Mouse (Mus musculus) forebrain, postnatal 0 days (tissue): ENCODE data around the gene Nrp1. TPM values are rescaled to one million over a fixed set of nuclear protein-coding genes. Genes with fewer than 3 reads are reported as not detected.

Source experiments
- ATAC-seq: fragments of 200-750 bp; cut with Nextera tagmentation; 2 replicates; pipeline ENCODE4 v1.8.0; 2017; ENCODE audit warnings: mild to moderate bottlenecking, moderate library complexity
- DNase-seq: peaks from one replicate; pipeline ENCODE4 v3.0.0-alpha.2; 2015
- H3K27ac ChIP-seq: fragments of 300-500 bp; sonication (generic); 2 replicates; pipeline ENCODE4 v1.5.1; 2014; ENCODE audit warnings: low read depth, mild to moderate bottlenecking, antibody characterized with exemption, low read length, moderate library complexity, mixed read lengths
- H3K27me3 ChIP-seq: fragments of 300-500 bp; sonication (generic); 2 replicates; pipeline ENCODE4 v1.6.1; 2014; ENCODE audit warnings: mild to moderate bottlenecking, low read length, mixed read lengths; ENCODE audit not compliant: insufficient read depth
- H3K36me3 ChIP-seq: fragments of 300-500 bp; sonication (generic); 2 replicates; pipeline ENCODE4 v1.6.1; 2014; ENCODE audit warnings: mild to moderate bottlenecking, moderate library complexity; ENCODE audit not compliant: insufficient read depth
- H3K4me1 ChIP-seq: fragments of 300-500 bp; sonication (generic); 2 replicates; pipeline ENCODE4 v1.6.1; 2014; ENCODE audit warnings: antibody characterized with exemption; ENCODE audit not compliant: insufficient read depth
- H3K4me2 ChIP-seq: fragments of 300-500 bp; sonication (generic); 2 replicates; pipeline ENCODE4 v1.6.1; 2014; ENCODE audit warnings: low read depth, mild to moderate bottlenecking, moderate library complexity
- H3K4me3 ChIP-seq: fragments of 300-500 bp; sonication (generic); 2 replicates; pipeline ENCODE4 v1.5.1; 2014; ENCODE audit warnings: low read depth, low read length, mixed read lengths
- H3K9ac ChIP-seq: fragments of 300-500 bp; sonication (generic); 2 replicates; pipeline ENCODE4 v1.6.1; 2014; ENCODE audit warnings: mild to moderate bottlenecking
- H3K9me3 ChIP-seq: fragments of 300-500 bp; sonication (generic); 2 replicates; pipeline ENCODE4 v1.6.1; 2016; ENCODE audit warnings: low read length
- CTCF ChIP-seq: sonication (generic); IDR thresholded peaks from 2 replicates; pipeline ENCODE4 v1.5.1; 2016; ENCODE audit warnings: antibody characterized with exemption, control low read depth, low read depth
- WGBS: fragments of 180-500 bp; shearing (Covaris S2); extraction: QIAGEN DNeasy Blood & Tissue Kit; methylation state at CpG from one replicate; pipeline ENCODE4 v1.1.7; 2014; 5-methylcytosine and 5-hydroxymethylcytosine counted together
- polyA plus RNA-seq: library from polyadenylated mRNA; unstranded; fragments of >200 nt; fragmentation: Nextera tagmentation; extraction: Ambion mirVana; gene quantifications from 2 replicates; pipeline ENCODE4 v1.2.1, GENCODE M21; 2015
- total RNA-seq: library from RNA; depleted of rRNA; stranded (reverse); fragments of >200 nt; gene quantifications from 2 replicates; pipeline ENCODE4 v1.2.3, GENCODE M21; 2014

The Nrp1 gene
- total and polyA plus RNA-seq, 2 experiments from 2014 or later: 87.1 to 93.3 TPM

- Histone ChIP-seq H3K4me2 (no peak overlapping the region), H3K4me1 (no peaks in the 10 kb centered on the region), H3K9me3 (no peaks in the 10 kb centered on the region), H3K27ac (no peak overlapping the region), H3K36me3 (peaks cover 28% of the 10 kb centered on the region), H3K27me3 (no peaks in the 10 kb centered on the region), H3K9ac (no peak overlapping the region), H3K4me3 (no peak overlapping the region)
- DNase-seq (no peak), ATAC-seq (no peak)
- TF ChIP-seq CTCF: no peak
Measured at GRCm38 (mm10) chr8:128463162-128463561, 104.8 kb downstream of the Nrp1 start.

GRCm38 (mm10) chr8:128464056-128464623, 105.7 kb downstream of the Nrp1 start:
- DNase-seq: no peak
- no peak overlapping the region for H3K4me2 ChIP-seq
- no peak for ATAC-seq
- H3K4me3 ChIP-seq: no peak overlapping the region
- no peak overlapping the region for H3K9ac ChIP-seq
- H3K36me3 ChIP-seq: peaks cover 33% of the 10 kb centered on the region
- no peaks in the 10 kb centered on the region for H3K4me1 ChIP-seq
- no peaks in the 10 kb centered on the region for H3K9me3 ChIP-seq
- WGBS: 93% methylated on average over 4 of the region's 4 CpGs
- TF ChIP-seq CTCF: no peak
- H3K27me3 ChIP-seq: no peaks in the 10 kb centered on the region
- H3K27ac ChIP-seq: no peak overlapping the region

- no peak for ATAC-seq
- WGBS: 85% methylated on average over 2 of the region's 2 CpGs
- no peak for TF ChIP-seq CTCF
Measured at GRCm38 (mm10) chr8:128465553-128465952, 107.1 kb downstream of the Nrp1 start.

GRCm38 (mm10) chr8:128466681-128467430, 108.5 kb downstream of the Nrp1 start:
- WGBS: 75% methylated on average over 4 of the region's 4 CpGs
- DNase-seq: no peak

More at GRCm38 (mm10) chr8:128465553-128465952, 107.1 kb downstream of the Nrp1 start:
- Histone ChIP-seq H3K27ac (no peak overlapping the region), H3K4me3 (no peak overlapping the region), H3K36me3 (peaks cover 25% of the 10 kb centered on the region), H3K4me1 (no peaks in the 10 kb centered on the region), H3K9me3 (no peaks in the 10 kb centered on the region), H3K9ac (no peak overlapping the region), H3K4me2 (no peak overlapping the region), H3K27me3 (no peaks in the 10 kb centered on the region)
- DNase-seq: no peak

GRCm38 (mm10) chr8:128470097-128470496, 111.7 kb downstream of the Nrp1 start:
- no peak for ATAC-seq
- no peaks in the 10 kb centered on the region for H3K27me3 ChIP-seq
- no peaks in the 10 kb centered on the region for H3K4me1 ChIP-seq
- no peak overlapping the region for H3K4me3 ChIP-seq
- no peak overlapping the region for H3K4me2 ChIP-seq
- TF ChIP-seq CTCF: no peak
- peaks cover 13% of the 10 kb centered on the region; the same call in 1 of the 2 replicates for H3K36me3 ChIP-seq
- DNase-seq: no peak
- H3K27ac ChIP-seq: no peak overlapping the region
- H3K9ac ChIP-seq: no peak overlapping the region
- WGBS: 56% methylated on average over 2 of the region's 2 CpGs
- no peaks in the 10 kb centered on the region for H3K9me3 ChIP-seq

More at GRCm38 (mm10) chr8:128466681-128467430, 108.5 kb downstream of the Nrp1 start:
- no peak overlapping the region for H3K27ac ChIP-seq
- no peaks in the 10 kb centered on the region for H3K4me1 ChIP-seq
- no peaks in the 10 kb centered on the region for H3K27me3 ChIP-seq
- no peak for TF ChIP-seq CTCF
- no peak for ATAC-seq
- H3K36me3 ChIP-seq: peaks cover 13% of the 10 kb centered on the region; the same call in 1 of the 2 replicates
- no peak overlapping the region for H3K4me2 ChIP-seq
- H3K9ac ChIP-seq: no peak overlapping the region
- H3K4me3 ChIP-seq: no peak overlapping the region
- no peaks in the 10 kb centered on the region for H3K9me3 ChIP-seq

GRCm38 (mm10) chr8:128471186-128471585, 112.8 kb downstream of the Nrp1 start:
- H3K4me1 ChIP-seq: no peaks in the 10 kb centered on the region
- no peaks in the 10 kb centered on the region for H3K9me3 ChIP-seq
- no peak overlapping the region for H3K4me2 ChIP-seq
- no peak for TF ChIP-seq CTCF
- H3K9ac ChIP-seq: no peak overlapping the region
- ATAC-seq: peak; percentile 80
- peak; percentile 23 for DNase-seq
- H3K27me3 ChIP-seq: no peaks in the 10 kb centered on the region
- peaks cover 13% of the 10 kb centered on the region; the same call in 1 of the 2 replicates for H3K36me3 ChIP-seq
- no peak overlapping the region for H3K27ac ChIP-seq
- no peak overlapping the region for H3K4me3 ChIP-seq
- 57% methylated on average over 2 of the region's 2 CpGs for WGBS

GRCm38 (mm10) chr8:128472871-128473270, 114.5 kb downstream of the Nrp1 start:
- 41% methylated on average over 2 of the region's 2 CpGs for WGBS
- Histone ChIP-seq H3K9ac (no peak overlapping the region), H3K4me2 (no peak overlapping the region), H3K4me1 (no peaks in the 10 kb centered on the region), H3K27me3 (no peaks in the 10 kb centered on the region), H3K4me3 (no peak overlapping the region), H3K27ac (no peak overlapping the region), H3K36me3 (peaks cover 13% of the 10 kb centered on the region; the same call in 1 of the 2 replicates), H3K9me3 (no peaks in the 10 kb centered on the region)
- no peak for TF ChIP-seq CTCF
- ATAC-seq: no peak
- no peak for DNase-seq
